Mouse (Mus musculus) hindlimb bud, embryonic 11.5 days (tissue): ENCODE measurements around the gene 1700020N01Rik.

Experiments
- DNase-seq: peaks from one replicate; pipeline ENCODE4 v3.0.0-alpha.2; 2012; ENCODE audit warnings: low read depth, low spot score; ENCODE audit errors: extremely low spot score

The 1700020N01Rik gene

DNA sequence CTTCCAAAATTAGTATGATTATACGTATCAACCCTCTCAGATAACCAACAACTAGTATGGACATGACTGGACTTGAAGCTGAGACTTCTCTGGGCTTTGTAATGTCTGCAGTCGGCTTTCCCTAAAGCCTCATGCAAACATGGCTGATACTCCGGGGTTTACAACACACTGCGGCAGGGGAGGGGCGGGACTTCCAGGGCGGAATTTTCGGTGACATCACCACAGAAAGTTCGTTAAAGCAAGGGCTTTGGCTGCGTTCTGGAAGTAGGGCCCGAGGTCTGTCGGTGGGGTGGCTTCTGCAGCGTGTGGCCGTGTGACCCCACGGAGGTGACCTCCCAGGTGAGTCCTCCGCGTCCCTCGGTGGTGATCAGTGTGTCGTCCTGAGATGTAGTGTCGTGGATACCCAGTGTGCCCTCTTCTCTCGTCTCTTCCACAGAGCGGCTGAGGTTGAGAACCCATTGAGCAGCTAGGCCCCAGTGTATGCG lies at the start of gene 1700020N01Rik:
Gene 1700020N01Rik (plus strand): TSS at position 250 of the 485 bp plus-strand sequence.
- no peak for DNase-seq

DNA sequence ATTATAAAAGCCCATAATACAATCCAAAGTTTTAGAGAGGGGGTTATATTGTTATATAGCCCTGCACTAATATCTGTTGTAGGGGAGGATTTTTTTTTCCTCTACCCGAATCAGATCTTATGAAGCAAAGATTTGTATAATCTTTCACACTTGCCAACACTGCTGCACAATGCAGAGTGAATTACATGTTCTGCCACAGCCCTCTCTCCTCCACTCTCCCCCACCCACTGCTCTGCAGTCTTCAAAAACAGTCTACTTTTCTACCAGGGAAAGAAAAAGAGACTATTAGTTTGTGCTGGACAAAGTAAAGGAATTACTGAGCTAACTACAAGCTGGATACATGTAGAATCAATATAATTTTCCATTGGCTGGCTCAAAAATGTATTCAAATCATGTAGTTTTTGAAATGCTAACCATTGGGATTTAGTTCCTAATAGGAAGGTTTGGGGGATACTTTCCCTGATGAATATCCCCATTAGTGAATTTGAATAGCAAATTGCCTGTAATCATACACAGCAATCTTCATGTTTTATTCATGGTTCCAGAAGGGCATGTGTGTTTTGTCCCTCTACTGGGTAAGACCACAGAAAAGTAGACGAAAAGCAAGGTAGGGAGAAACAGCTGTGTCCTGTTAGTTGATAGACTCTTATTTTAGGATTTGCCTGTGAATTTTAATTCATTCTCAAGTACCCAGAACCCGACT lies 49.2 kb upstream of the 1700020N01Rik start:
- no peak for DNase-seq

DNA sequence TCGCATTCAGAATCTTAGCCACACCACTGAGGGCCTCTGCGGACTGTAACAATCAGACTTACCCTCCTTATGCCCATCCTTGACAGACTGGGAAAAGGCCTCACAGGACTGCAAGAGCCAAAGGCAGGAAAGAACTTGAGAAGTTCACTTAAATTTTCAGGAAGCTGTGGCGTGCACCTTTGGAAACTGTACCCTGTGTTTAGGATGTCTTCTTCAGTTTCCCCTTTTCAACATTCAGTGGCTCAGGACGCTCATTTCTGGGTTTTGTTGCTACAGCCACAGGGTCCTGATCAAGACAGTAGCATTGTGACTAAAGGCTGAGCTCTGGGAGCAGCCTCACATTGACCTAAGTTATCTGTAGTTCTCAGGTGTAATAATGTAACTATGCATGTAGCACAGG lies 48.2 kb upstream of the 1700020N01Rik start:
- DNase-seq, result no peak

DNA sequence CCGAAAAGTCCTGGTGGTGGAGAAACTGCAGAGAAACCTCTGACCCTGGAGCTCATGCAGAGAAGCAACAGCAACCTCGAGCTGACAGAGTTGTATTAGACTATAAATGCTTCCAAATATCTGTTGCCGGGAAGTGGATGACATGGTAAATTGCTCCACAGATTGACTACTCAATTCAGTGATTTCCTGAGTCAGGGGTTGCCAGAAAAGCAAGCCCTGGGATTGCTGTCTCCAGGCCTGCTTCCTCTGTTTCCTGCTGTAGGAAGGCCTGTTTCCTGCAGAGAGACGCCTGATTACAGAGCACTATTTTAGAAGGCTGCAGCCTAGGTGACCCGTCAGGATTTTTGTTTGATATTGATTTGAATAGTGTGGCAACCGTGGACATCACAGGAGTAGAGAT lies 47.5 kb upstream of the 1700020N01Rik start:
- DNase-seq, result no peak

DNA sequence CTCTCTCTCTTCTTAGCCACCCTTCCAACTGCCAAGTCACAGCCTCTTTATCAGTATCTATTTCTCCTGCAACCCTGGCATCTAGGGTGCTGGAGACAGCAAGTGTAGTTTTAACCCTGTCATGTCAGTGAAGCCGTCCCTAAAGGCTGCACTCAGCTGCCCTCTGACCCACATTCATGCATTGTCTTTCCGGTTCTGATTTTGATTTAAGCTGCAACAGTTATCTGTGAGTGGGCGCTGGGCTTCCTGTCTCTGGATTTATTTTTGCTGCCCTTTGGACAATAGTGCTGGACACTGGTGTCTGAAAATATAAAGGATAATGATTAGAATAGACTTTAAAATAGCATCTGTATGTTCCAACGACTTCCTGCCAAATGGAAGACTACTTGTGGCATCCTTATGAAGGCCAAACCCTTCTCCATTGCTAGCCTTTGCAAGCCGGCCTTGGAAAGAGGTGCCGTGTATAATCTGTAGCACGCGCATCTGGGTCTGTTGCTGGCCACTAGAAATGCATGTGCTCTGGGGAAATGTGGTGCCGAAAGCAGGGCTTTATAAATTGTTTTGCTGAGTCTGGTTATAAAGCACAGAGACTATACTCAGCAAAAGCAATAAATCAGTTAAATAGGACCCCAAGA lies 44.0 kb upstream of the 1700020N01Rik start:
- DNase-seq, result no peak

DNA sequence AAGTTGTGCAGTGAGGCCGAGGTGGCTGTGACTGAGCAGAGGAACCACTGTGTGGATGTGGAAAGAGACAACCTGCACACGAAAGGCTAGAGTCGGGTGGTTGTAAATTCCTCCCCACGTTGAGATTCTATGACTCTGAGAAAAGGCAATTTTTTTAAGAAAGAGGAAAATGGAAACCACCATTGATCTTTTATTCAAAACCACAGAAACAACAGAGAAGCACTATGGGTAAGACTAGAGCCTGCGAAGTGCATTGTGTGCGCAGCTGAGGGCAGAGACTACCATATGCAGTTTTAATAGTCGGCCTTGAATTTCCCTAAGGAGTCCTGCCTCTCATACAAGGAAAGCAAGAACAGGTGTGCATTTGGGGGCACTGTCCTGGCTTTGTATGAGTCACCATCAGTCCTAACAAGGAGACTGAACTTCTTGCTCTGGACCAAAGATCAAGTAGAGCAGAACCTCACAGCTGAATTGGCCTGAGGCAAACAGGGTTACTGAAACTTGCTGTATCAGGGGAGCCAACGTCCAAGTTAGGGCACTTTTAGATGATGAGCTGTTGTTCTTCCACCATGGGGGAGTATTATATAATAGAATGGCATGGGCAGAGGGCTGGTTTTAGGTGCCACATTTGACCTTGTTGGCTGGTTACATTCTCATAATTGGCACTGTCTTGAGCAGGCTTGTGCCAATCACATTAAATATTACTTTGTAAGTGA lies 39.8 kb upstream of the 1700020N01Rik start:
- DNase-seq, result no peak

DNA sequence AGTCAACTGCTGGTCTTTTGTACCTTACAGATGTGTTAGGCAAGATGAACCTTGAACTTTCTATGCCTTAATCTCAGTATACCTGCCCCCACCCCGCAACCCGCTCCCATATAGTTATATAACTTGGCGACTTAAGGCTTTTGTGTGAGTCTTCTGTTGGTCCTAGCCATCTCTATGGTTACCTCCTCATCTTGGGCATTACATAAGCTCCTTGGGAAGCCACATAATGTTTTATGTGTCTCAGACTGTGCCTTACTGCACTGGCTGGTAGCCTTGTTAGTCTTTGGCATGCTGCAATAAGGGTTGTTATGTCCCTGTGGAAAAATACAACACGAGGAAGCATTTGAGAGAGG lies 39.3 kb upstream of the 1700020N01Rik start:
- DNase-seq, result no peak

DNA sequence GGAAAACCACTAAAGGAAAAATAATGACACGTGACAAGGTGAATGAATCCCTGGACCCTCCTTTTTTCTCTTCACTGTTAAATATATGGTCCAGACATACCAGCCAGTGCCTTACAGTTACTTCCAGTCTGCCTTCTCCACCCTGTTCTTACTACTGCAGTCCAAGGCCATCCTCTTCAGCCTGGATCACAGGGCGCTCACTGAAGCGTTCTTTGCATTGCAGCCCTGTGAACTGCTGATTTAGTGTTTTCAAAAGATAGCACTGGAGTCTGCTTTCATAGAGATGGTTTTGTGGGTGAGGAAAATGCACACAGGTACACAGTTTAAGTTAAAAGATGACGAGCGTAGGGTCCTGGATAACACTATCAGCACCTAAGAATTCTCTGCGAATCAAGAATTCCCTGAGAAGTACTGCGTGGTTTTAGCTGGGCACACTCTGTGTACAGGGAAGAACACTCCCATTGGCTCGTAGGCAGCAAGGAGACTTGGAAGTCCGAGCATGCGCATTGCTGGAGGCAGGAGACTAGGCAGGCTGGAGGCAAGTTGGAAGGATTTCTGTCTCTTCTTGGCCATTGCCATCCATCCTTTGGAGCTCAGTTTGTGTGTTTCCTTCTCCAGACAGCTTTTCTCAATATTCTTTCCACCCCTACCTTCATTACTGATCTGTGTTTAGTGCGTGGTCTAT lies 37.9 kb upstream of the 1700020N01Rik start:
- no peak for DNase-seq

DNA sequence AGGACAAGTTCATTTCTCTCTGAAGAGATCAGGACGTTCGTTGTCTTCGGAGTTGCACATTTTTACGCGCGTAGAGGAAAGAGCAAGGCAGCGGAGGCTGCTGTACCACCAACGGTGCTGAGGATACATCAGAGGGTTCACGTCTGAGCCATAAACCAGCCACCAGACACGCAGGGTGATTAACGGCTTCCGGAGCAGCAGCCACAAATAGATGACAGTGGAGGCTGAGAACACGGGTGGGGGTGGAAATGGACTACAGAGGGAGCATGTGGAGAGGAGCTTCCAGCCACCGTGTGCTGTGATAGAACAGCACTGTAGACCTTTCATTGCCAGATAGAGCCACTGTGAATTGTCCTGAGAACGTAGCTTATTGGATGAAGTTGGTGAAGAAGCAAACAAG lies 33.2 kb upstream of the 1700020N01Rik start:
- no peak for DNase-seq

DNA sequence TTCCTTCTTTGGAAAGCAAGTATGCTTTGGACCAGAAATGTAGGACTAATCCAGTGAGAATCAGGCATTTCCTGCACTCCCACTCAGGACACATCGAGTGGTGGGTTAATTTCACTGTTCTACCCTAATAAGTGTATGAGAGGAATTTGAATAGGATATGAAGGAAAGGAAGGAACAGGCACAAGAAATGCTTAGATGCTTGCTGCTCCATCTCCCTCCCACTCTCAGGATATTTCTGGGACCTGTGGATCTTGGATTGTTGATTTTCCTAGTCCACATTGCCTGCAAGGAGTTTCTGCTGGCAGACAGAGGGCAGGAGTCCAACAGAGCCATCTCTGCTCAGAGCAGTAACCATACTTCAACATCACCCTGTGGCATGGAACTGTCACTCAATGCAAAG lies 31.8 kb upstream of the 1700020N01Rik start:
- no peak for DNase-seq

DNA sequence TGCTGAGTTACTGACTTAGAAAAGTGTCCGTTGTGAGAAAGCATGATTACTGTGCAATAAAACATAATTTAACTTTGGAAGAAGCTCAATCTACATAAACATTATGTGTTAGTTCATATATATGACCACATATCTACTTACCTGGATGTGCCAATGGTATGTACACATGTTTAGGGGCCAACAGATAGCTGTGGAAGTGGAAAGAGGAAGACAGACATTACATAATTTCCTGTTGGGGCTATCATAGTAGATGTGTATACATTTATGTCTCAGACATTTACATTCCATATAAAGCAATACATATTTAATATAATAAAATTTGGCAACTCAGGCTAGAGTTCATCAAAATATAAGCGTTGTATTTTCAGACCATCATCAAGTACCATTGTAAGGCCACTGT lies 29.5 kb upstream of the 1700020N01Rik start:
- DNase-seq, result no peak

DNA sequence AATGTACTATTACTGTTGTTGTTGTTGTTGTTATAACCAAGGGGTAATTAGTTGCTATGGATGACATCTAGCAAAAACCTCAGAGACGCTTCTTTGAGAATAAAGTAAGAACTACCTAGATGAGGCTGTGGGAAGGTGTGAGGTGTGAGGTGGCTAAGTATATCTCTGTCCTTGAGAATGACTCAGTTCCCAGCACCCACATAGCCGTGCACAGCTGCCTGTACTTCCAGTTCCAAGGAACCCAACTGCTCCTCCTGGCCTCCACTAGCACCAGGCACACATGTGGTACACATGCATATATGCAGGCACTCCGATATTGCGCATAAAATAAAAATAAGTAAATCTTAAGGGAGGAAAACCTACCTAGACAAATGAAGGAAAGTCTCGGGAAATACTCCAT lies 28.8 kb upstream of the 1700020N01Rik start:
- no peak for DNase-seq

DNA sequence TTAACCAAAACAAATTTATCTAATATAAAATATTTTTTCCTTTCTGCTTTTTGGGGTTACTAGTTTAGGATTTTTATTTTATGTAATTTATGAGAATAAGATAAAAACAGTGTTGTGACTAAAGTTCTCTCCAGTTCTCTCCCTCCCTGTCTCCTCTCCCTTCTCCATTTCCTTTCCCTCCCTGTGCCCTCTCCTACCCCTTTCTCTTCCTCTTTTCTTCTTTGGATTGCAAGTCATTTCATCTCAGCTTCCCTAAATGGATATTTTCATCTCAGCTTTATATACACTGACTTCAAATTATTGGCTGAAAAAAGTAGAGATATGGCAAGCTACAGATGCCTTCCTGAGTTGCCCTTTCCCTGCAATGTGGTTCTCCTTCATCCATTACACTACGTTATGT lies 26.9 kb upstream of the 1700020N01Rik start:
- no peak for DNase-seq

DNA sequence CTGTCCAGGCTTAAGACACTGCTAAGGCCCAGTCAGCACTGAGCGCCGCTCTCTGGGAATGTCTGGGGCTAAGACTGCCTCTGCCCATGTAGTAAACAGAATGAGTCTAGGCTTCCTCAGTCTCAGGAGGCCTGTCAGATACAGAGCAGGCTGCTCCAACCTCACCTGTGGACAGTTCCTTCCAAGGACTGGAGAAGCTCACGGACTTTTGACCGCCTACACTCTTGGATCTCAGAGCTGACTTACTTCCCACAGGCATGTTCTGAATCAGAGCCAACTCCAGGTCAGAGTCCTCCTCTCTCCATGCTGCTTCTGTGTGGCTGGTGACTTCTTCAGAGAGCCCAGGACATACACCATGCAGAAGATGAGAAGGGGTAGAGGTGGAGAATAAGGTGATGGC lies 21.3 kb upstream of the 1700020N01Rik start:
- no peak for DNase-seq

DNA sequence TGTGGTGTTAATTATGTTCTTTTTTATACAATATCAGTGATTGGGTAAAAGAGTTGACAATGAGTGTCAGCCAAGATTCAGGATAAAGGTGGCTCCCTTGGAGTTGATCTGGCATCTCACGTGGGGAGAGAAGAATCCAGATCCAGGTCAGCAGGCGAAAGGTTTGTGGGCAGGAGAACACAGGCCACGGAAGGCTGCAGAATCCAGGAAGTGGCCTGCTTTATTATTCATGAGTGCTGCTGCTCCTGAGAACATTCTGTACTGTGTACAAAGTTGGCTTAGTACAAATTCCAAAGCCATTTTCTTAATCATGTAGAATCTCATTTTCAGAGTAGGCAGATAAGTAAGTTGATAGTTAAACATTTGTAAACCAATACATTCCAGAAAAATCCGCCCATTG lies 19.2 kb upstream of the 1700020N01Rik start:
- DNase-seq, result no peak

DNA sequence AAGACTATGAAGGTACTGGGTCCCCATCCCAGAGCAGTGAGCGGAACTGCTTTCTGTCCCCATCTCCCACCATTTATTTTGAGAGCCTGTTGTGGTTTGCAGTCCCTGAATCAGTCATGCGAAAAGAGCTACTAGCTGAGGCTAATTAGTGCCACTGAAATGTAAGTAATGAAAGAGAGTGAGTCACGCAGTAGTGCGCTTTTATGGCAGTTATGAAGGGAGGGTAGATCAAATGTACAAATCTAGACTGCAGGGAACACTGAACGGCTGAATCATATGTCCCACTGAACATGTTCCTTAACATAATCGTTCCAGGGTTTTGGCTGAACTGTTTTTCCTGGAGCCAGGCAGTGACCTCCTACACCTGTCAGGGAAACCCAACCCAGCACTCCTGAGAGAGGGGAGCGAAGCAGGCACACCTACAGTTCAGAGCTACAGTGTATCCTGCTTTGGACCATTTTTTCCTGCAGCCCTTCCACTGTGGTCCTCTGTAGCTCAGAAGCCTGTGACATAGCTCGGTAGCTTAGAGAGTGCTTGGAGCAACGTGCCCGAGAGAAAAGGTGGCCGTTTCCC lies 17.1 kb upstream of the 1700020N01Rik start:
- no peak for DNase-seq

DNA sequence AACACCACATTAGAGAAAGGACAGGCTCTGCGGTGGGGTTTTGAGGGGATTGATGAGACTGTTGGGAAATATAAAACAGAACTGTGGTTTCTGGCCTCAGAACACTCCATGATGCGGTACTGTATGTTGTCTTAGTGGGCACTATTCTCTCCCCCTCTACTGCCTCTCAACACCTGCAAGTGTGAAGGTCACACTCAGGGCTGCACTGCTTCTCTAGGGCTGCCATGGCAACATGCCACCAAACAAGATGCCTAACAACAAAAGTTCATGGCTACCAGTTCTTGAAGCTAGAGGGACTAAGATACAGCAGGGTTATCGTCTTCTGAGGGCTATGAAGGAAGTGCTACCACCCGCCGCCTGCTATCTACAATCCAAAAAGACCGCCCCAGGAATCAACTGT lies 15.1 kb upstream of the 1700020N01Rik start:
- DNase-seq, result no peak

DNA sequence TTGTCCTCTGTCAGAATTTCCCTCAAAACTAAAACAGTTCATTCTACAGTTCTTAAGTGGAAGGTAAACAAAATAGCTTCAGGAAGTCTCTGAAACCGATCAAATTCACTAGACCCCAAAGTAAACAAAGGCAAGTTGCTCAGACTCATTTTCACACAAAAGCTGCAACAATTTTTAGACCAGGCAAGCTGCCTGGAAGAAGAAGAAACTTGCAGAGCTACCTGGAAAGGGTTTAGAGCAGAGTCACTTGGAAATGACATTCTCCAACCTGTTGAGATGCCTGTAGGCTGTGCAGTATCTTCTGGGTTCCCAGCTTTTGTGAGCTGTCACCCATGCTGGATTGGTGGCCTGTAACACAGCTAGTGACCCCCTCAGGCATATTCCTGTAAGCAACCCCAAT lies 11.4 kb upstream of the 1700020N01Rik start:
- no peak for DNase-seq

DNA sequence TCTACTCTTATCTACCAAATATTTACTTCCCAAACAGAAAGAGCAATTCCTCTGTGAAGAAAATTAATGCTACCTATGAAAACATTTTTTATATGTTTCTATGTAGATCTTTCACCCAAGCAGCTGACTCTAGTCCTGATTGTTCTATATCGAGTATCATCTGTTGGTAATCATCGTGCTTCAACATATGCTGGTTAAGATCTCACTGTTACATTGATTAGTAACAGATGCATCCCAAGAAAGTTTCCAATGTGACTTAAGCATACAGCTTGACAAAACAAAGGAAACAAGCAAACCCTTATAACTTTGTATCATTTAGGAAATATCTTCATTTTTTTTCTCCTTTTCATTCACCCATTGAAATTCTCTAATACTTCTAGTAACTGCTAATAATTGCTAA lies 5.9 kb upstream of the 1700020N01Rik start:
- DNase-seq, result no peak

DNA sequence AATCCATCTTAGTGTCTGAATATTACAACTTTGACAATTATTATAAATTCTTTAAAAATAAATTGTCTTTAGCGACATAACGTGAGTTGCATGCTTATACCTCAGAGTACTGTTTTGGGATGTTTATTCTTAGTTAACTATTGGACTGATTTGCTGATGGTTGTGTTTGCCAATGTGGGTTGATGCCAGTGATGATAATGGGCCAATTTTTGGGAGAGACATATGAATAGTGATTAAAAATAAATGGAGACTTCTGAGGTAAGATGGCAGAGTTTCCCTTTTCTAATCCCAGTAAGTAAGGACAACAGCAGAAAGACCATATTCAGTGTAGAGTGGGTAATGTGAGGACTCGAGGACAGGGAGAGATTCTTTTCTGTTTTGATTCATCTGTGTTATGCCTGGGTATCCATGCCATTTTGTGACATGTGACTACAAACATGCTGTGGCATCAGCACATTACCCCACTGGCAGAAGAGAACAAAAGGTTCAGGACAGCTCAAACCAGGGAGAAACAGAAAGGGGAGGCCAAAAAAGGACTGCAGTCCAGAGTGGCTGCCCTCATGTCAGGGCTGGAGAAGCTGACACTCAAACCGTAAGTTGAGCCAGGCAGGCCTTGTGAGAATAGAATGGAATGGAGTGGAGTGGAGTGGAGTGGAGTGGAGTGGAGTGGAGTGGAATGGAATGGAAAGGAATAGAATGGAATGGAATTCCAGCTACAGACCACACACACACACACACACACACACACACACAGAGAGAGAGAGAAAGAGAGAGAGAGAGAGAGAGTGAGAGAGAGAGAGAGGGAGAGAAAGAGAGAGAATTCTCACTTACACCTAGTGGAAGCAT lies 4.7 kb upstream of the 1700020N01Rik start:
- no peak for DNase-seq
